Mouse (Mus musculus) spleen, adult 12 weeks (tissue): ENCODE measurements at regions not wholly inside any gene's neighbourhood (a gene's known extent, or its start where the extent isn't known, plus 50 kb on each side); places are given as distances from the start of the nearest gene placed in this dataset.

ENCODE experiments used
- DNase-seq: peaks from one replicate; pipeline ENCODE4 v3.0.0; 2022; ENCODE audit warnings: low spot score

DNA sequence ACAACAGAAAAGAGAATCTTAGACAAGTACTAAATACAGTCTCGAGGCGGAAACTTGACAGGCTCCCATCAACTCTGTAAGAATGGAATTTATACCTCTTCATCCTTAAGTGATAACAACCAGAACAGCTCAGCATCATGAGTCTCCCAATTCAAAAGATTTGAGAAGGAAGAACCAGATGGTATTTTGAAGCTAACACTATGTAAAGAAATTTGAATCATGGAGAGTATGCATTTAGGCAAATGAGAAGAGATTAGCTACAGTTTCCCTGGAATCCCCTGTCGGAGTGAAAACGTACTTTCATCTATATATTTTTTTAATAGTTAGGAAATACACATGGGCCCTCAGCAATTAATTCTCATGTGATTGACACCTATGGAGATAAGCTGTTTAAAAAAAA, 140.9 kb downstream of the Nrip1 start:
- no peak for DNase-seq

DNA sequence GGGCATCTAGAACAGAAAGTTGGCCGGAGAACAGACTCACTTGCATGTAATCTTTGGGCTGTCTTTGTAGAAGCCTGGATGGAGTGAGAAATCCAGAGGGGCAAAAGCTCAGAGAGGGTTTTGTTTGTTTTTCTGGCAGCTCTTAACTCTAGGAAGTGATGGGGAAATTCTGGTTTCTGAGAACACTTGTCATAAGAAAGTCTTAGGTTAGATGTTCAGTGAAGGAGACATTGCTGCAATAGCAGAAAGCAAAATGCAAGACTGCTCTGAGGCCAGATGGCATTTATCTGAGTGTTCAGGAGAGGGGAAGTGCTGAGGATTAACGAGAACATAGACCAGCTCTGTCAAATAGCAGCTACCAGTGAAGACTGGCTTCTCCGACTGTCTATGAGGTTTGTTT, 141.5 kb downstream of the Nrip1 start:
- DNase-seq = no peak

DNA sequence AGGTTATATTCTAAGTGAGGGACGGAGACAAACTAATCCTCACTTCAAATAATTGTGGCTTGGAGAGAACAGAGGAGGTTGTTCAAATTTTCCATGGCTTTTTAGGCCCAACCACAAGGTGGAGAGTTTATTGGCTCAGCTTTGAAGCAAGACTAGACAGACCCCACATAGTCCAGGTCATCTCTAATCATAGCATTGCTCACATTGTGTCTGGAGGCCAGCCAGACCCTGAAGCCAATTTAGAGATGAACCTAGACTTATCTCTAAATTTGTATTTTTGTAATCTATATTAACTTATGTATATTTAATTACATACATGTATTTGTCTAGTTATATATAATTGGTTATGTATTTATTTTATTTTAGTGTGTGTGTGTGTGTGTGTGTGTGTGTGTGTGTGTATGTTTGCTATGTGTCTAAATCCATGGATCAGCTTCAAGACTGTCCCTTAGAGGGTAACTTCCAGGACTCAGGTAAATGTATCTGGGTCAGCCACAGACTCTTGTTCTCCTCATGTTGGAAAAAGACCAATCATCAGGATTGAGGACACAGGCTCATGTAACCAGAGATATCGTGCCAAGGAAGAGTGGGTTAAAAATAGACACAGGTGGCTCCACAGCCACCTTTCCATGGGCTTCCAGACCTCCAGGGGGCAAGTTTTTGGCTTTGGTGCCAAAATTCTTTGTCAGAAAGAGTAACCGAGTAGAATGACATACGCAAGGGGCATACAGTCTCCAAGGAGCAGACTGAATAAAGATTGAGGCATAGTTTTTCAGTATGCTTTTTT, 142.9 kb downstream of the Nrip1 start:
- no peak for DNase-seq

DNA sequence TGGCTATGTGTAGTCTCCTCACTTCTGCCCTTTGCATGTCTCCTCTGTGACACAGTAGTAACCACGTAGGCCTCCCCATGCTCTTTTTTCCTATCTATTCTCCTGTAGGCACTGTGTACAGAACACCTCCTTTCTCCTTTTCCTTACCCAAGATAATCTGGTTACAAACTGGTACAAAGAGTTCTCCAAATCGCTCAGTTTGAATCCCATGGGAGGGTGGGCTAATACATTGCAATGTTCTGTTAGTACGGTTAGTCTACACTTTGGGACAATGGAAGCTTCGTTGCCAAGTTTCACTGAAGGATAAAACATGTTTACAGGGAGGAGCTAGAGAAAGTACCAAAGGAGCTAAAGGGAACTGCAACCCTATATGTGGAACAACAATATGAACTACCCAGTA, 145.2 kb downstream of the Nrip1 start:
- DNase-seq = no peak

DNA sequence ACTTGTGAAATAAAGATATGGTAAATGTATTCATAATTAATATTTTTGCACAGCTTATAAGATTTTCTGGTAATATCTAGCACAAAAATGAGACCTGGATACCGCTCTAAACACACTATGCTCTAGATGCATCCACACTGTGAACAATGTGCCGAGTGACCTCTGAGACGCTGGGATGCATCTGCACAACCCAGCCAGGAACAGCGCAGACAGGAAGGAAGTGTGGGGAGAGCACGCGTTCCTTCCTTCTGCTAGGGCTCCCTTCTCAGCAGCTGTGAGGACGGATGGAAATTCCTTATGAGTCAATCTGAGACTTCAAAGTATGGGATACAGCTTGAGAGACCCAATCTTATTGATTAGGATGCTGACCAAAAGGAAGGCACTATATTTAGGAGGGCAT, 147.2 kb downstream of the Nrip1 start:
- DNase-seq = no peak

DNA sequence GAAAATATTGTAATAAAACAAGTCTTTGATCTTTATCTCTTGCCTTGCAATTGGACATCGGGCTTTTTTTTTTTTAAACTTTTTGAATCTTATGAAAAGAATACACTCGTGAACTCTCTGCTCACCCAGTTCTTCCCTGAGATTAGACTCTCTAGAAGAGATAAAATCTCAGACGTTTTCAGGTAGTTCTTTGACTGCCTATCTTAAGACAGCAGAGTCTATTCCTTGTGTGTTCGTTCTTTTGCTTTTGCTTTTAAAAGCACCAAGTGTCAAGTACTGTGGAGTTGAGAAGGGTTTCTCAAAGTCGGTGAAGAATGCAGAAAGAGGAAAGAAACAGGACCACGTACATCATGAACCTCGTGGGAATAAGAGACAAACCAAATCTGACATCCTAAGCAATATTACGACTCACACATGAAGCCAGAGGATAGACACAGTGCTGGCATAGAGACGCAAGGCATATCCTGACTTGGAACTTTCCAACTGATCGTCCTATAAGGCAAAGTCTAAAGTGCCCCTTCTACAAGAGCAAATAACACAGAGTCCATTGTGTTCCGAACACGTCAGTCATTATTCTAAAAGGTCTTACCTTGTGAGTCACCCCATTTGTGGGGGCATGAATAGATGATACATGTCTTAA, 147.9 kb downstream of the Nrip1 start:
- DNase-seq = no peak

DNA sequence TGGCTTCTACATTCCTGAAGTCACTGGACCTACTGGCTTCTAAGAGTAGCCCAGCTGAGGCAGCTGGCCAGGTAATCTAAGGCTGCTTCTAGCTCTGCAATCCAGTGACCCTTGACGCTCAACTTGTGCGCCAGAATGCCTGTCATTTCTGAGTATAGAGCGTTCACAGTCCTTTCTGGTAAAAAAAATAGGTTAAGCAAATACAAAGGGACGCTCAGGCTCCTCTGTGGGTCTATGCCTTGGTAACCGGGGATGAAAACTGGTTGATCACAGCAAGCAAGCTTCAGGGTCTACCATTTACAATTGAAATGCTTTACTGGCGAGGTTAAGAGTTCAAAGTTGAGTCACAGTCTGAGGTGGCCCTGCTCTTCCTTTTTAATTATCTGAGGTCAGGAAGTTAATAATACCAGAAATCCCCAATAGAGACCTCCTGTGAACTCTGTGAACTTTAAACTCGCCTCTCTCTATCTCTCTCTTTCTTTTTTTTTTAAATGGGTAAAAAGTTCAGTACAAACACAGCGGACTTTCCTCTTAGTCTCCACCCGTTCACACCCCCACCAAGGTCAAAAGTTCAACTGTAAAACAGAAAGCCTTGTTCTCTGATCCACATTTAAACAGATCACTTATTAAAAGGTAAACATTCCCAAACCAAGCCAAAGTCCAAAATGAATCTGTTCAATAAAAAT, 148.6 kb downstream of the Nrip1 start:
- no peak for DNase-seq

DNA sequence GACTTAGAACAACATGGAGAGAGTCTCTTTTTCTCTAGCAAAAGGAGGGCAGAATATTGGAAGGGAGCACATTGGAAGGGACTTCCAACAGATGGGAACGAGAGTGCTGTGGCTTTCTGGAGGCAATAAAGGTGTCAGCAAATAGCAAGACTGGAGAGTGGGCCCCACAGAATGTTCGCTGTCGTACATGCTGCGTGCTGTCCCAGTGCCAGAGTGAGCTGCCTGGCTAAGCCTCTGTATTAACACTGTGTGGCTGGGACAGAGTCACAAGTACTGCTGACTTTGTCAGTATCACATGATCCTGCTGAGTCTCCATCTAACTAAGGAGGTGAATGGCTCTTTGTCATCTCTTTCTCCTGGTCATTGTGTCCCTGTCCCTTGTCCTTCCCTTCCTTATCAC, 149.9 kb downstream of the Nrip1 start:
- DNase-seq = no peak

DNA sequence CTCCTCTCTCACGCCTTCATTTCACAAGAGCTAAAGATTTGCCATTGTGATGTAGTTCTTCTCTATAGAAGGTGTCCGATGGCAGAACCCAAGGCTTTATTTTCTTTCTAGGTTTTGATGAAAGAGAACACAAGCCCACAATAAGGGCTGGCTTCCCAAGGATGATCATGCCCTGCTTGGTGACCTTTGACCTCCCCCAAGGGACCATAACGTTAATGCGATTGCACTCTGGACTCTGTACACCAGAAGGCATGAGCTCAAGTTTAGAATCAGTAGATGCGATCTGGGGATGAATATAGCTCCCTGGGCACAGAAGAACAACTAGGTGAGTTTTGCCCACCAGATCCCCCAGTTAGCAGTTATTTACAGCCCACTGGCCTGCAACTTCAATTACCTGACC, 150.7 kb downstream of the Nrip1 start:
- no peak for DNase-seq

DNA sequence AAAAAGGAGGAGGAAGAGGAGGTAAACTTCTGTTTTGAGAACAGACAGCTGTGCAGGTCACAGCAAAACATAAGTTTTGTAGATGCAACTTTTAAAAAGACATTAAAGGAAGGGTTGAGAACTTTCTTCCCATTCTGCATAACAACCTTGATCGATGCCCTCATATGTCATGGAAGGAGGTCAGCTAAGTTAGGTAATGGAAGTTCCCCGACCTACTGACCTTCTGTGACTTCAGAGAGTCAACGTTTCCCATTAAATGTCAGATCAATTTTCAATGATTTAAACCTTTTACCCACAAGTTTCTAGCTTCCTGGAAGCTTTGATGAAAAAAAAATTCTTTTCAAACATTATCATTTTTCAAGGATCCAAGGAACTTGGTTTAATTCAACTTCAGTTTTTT, 153.2 kb downstream of the Nrip1 start:
- DNase-seq = no peak

DNA sequence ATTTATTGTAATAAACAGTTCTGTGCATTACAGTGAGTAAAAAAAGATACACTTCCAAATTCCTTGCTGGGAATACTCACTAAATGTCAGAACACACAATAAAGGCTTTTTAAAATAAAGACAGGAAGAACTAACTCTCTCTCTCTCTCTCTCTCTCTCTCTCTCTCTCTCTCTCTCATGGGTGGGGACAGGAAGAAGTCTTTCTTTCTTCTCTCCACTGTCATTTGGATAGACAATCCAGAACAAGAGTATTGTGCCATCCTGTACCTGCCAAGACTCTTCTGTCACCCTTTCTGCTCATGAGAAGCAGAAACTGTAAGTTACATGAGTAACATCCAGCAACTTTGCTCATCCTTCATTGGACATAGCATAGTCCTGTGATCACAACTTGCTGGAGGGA, 154.4 kb downstream of the Nrip1 start:
- no peak for DNase-seq

DNA sequence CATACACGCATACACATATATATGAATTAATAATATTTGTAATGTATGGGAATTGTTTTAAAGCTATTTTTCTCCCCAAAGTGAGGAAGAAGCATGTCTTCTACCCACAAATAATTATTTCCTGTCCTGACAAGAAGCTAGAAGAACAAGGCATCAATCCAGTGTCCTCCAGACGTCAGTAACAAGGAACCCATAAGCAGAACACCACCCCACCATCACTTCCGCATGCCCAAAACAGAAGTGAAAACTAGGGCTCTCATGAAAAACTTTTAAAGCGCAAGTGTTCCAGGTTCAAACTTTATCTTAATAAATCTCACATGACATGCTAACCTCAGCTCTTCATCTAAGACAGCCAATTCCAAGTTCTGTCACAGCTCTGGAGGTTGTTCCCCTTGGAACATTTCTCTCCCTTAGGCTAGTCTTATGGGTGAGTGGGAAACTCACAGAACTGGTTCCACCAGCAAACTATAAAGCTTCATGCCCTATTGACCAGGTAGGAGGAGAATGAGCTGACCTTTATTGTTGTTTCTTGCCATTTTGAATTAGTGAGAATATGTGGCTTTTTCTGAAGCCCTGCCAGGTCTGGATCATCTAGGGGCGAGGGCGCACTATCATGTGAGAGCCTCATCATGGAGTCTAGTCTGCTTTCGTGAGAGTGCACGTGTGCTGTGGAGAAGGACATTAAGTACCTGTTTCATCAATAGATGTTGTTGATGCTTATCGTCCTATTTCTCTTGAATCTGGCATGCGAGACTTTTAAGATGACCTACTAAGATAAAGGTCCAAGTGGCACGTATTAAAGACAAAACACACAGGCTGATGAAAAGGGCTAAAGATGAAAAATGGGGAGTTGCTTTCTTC, 155.1 kb downstream of the Nrip1 start:
- DNase-seq = no peak

DNA sequence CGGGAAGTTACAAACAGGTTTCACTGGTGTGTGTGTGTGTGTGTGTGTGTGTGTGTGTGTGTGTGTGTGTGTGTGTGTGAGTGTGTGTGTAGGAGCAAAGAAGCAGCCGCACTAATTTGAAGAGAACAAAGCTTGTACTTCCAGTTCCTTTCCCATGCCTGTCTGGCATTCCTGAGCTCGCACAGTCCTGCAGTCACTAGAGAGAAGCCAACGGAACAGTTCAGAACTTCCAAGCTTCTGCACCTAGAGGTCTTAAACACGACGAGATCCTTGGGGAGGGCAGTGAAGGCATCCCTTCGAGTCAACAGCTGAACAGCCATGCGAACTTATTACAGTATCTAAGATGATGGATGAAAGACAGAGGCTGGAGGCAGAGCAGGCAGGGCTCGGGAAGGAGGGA, 157.4 kb downstream of the Nrip1 start:
- no peak for DNase-seq

DNA sequence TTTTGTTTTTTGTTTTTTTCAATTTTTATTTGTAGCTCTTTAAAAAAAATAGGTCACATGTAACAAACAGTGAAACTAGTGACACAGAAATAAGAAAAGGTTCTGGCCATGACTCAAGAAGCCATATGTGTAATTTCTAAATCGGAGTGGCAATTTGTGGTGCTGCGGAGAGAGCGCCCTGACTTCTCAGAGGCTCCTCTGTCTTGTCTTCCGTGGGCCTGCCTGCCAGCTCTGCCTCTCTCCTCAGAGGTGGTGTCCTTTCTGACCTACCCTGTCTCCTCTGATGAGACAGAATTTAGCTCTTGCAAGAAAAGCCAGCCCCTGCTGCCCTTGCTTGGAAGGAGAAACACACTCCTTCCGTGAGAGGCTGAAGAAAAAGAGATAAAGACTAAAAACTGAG, 158.1 kb downstream of the Nrip1 start:
- DNase-seq = no peak

DNA sequence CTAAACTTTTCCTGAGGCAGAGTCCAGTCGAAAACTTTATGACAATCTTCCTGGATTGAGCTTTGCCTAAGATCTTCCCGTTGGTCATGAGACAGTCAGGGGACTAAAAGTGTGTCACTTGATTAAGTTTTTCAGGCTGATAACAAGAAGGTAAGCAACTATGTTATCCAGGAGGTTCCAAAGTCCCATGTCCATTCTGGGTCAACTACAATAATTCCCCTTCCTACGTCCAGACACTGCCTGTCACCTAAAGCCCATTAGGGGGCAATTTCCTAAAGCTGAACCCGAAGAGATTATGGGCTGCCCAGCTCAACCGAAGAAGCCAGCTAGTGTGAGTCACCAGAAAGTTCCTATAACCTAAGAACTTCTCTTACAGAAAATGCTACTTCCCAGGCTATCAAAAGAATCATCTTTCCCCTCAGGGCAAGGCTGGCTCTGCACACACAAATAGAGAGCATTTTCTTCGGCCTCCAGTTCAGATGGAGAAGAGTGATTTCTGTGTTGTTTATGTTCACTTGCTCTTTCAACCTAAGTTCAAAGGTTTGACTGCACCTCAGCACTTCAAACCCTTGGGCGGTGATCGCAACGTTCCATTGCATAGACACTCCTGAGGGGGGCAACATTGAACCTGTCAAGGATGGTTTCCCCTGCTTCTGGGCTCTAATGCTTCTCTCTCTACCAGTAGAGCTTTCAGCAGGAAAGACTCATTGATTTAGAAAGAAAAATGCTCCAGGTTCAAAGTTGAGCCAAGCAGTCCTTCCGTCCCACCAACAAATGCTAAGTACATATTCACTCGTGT, 171.7 kb downstream of the Nrip1 start:
- DNase-seq = no peak

DNA sequence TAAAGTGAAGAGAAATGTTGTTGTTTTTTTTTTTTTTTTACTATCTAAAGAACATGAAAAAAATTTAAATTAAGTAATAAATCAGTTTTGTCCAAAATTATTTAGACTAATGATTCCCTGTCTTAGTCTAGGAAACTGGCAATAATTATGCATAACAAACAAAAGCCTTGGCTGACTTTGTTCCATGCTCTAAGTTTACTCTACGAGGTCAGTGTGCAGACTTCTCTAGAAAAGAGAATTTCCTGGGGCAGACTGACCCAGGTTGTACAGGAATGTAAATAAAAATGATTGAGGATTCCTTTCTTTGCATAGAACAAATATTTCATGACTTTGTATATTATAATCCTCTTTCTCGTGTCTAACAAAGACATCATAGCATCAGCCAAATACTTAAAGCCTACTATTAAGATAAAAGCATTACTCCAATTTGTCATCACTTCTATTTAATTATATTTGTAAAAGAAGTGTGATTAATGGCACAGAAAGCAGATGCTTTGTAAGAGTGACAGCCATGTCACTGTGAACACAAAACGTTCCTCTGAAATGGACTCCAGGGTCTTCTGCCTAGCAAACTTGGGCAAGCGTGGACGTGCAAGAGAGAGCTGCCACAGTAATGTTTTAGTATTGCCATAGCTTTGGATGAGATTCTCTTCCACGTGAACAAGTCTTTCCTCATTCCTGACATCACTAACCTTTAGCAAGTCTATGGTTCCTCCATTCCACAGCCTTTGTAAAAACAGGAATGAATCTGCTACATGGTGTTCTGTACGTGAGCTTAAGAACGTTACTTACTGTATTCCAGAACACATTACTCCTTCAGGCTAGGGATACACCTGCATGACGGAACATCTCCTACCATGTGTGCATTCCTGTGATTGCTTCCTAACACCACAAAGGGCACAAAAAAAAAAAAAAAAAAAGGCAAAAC, 172.6 kb downstream of the Nrip1 start:
- no peak for DNase-seq

DNA sequence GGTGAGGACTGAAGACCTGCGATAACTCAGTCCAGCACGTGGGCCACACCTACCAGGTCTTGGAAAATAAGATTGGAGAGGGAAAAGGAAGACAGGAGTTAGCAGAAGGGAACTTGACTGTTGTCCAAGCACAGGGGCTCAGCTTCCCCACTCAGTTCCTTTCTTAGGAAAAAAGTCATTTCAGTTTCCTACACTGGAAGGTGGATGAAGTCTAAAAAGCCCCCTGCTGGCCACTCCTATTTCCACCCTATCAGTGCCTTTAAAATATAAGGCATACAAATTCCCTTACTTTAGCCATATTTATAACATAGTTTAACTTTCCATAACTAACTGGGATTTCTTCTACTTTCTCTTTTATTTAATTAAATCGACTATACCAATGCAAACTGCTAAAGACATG, 173.4 kb downstream of the Nrip1 start:
- DNase-seq = no peak

DNA sequence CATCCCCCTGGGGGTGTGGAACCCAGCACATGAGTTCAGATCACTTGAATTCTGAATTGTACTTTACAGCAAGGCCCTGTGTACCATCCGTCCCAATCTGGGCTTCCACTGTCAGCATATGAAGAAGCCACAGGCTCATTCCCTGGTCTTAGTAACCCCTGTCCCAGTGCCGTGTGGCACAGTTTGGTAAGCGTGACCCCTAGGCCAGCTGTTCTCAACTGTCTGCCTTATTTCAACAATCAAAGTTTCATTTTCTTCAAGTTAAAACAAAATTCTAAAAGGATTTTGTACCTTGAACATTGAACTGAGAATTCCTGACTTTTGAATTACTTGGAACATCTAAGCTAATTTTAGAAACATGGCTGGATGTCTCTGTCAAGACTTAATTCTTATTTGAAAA, 174.6 kb downstream of the Nrip1 start:
- DNase-seq = no peak

DNA sequence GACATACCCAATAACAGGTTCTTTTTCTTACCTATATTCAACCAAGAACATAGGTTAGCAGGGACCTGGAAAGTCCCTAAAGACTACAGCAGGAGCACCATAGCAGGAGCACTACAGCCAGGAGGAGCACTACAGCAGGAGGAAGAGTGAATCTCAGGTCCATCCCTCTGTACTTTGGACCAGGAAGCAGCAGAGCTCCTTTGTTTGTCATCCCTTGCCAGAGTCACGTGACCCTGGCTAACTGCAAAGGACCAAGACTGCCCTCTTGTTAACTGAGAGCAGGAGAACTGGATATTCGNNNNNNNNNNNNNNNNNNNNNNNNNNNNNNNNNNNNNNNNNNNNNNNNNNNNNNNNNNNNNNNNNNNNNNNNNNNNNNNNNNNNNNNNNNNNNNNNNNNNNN, 172.2 kb upstream of the Samsn1 start:
- DNase-seq = no peak

DNA sequence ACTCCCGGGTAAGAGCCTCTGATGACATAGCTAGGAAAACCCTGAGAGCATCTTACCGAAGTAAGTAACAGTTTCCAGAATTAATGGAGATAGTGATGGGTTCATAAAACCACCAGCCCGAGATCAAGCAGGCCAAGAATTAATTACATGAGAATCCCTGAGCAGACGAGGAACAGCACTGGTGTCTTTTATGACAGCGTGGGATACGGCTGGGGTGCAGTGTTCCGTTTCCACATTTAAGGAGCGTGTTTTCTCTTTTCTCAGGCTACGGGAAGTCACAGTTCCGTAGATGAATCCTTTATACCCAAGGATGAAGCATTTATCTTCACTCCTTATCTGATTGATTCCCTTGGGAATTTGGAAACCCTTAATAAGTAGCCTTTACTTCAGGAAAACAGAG, 169.1 kb upstream of the Samsn1 start:
- no peak for DNase-seq

DNA sequence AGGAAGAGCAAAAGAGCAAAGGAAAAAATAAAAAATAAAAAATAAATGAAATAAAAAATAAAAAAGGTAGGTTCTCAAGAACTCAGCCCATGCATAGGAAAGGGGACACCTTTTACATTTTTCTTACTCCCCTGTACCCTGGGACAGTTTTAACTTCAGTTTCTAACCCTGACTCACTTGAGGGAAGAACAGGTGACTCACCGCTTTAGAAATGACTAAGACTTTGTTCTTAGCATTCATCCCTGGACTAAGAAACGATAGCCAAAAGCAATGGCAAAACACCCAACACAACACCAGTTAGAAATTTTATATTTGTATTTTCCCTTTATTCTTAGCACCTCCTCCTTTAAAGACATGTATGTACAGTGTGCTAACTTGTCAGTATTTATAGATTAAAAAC, 161.5 kb upstream of the Samsn1 start:
- no peak for DNase-seq
